Mouse (Mus musculus): ENCODE data around the gene Macrod2. TPM values are rescaled to one million over a fixed set of nuclear protein-coding genes. Genes with fewer than 3 reads are reported as not detected.

Gene Macrod2
- total RNA-seq, 2 experiments from 2014 or later = 99.1 to 108 TPM

GRCm38 (mm10) chr2:141272966-141273365, 877.9 kb downstream of the Macrod2 start:
- intact Hi-C loops (cut with DNase I) = no loop called here

GRCm38 (mm10) chr2:141274262-141274661, 879.2 kb downstream of the Macrod2 start:
- no peak for DNase-seq
- intact Hi-C loops (cut with DNase I) = no loop called here

More at GRCm38 (mm10) chr2:141272966-141273365, 877.9 kb downstream of the Macrod2 start:
- DNase-seq = no peak

- no peak for DNase-seq
- intact Hi-C loops (cut with DNase I) = no loop called here
Measured at GRCm38 (mm10) chr2:141279130-141279698, 884.1 kb downstream of the Macrod2 start.

GRCm38 (mm10) chr2:141280817-141281216, 885.7 kb downstream of the Macrod2 start:
- no peak for DNase-seq
- intact Hi-C loops (cut with DNase I) = no loop called here

GRCm38 (mm10) chr2:141286110-141286747, 891.1 kb downstream of the Macrod2 start:
- DNase-seq = no peak
- intact Hi-C loops (cut with DNase I) = no loop called here

- no peak for DNase-seq
- intact Hi-C loops (cut with DNase I) = no loop called here
Measured at GRCm38 (mm10) chr2:141288494-141288893, 893.4 kb downstream of the Macrod2 start.

GRCm38 (mm10) chr2:141289059-141289713, 894.1 kb downstream of the Macrod2 start:
- intact Hi-C loops (cut with DNase I) = no loop called here

GRCm38 (mm10) chr2:141292847-141293246, 897.7 kb downstream of the Macrod2 start:
- intact Hi-C loops (cut with DNase I) = no loop called here
- DNase-seq = no peak

More at GRCm38 (mm10) chr2:141289059-141289713, 894.1 kb downstream of the Macrod2 start:
- peak; percentile 4 for DNase-seq

GRCm38 (mm10) chr2:141299168-141299567, 904.1 kb downstream of the Macrod2 start:
- DNase-seq = no peak
- intact Hi-C loops (cut with DNase I) = no loop called here

GRCm38 (mm10) chr2:141301030-141301429, 905.9 kb downstream of the Macrod2 start:
- DNase-seq = no peak
- intact Hi-C loops (cut with DNase I) = no loop called here

- no peak for DNase-seq
- intact Hi-C loops (cut with DNase I) = no loop called here
Measured at GRCm38 (mm10) chr2:141308406-141308805, 913.3 kb downstream of the Macrod2 start.

- intact Hi-C loops (cut with DNase I) = no loop called here
- peak; percentile 1 for DNase-seq
Measured at GRCm38 (mm10) chr2:141312136-141312948, 917.2 kb downstream of the Macrod2 start.

GRCm38 (mm10) chr2:141315349-141315748, 920.2 kb downstream of the Macrod2 start:
- intact Hi-C loops (cut with DNase I) = no loop called here
- DNase-seq = no peak

- DNase-seq = peak; percentile 2
- intact Hi-C loops (cut with DNase I) = no loop called here
Measured at GRCm38 (mm10) chr2:141323956-141324460, 928.9 kb downstream of the Macrod2 start.

- intact Hi-C loops (cut with DNase I) = no loop called here
Measured at GRCm38 (mm10) chr2:141327296-141327695, 932.2 kb downstream of the Macrod2 start.

GRCm38 (mm10) chr2:141337708-141338107, 942.6 kb downstream of the Macrod2 start:
- intact Hi-C loops (cut with DNase I) = no loop called here
- no peak for DNase-seq

More at GRCm38 (mm10) chr2:141327296-141327695, 932.2 kb downstream of the Macrod2 start:
- no peak for DNase-seq

- DNase-seq = no peak
- intact Hi-C loops (cut with DNase I) = no loop called here
Measured at GRCm38 (mm10) chr2:141343988-141344535, 949.0 kb downstream of the Macrod2 start.

- intact Hi-C loops (cut with DNase I) = no loop called here
- DNase-seq = no peak
Measured at GRCm38 (mm10) chr2:141352623-141353022, 957.5 kb downstream of the Macrod2 start.

- intact Hi-C loops (cut with DNase I) = no loop called here
- no peak for DNase-seq
Measured at GRCm38 (mm10) chr2:141388632-141389031, 993.5 kb downstream of the Macrod2 start.

GRCm38 (mm10) chr2:141391229-141391628, 996.1 kb downstream of the Macrod2 start:
- no peak for DNase-seq
- intact Hi-C loops (cut with DNase I) = no loop called here

Data from left cerebral cortex, postnatal 4 days (tissue).